Mouse (Mus musculus) kidney, postnatal 10 days (tissue): ENCODE measurements around the gene Tmprss2.
"Not testable (repeated sequence)": the region's sequence is repeated elsewhere in the genome, so short reads cannot be mapped to it uniquely, and the experiment has no call there.

Source experiments
- DNase-seq: peaks from one replicate; pipeline ENCODE4 v3.0.0; 2021; ENCODE audit warnings: mixed read lengths

Tmprss2 gene

DNA sequence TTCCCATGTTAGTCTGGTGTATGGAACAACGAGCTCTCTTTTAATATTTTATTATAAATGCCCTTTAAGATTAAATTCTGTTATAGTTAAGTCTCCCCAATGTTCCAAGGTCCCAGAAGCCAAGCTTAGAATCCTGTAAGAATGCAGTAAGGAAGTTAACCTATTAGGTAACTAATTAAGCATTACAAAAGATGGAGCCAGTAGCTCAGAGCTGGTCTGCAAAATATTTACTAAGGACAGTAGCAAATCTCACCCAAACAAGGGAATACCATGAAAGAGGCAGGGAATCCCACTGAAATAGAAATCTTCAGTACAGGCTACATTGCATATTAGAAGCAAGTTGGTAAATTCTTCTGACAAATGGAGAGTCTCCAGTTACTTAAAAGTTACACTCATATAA lies 28.1 kb downstream of the Tmprss2 start:
- not testable (repeated sequence) for DNase-seq

- DNase-seq, result no peak
Observed at GRCm38 (mm10) chr16:97569426-97569825, 41.6 kb downstream of the Tmprss2 start.

DNA sequence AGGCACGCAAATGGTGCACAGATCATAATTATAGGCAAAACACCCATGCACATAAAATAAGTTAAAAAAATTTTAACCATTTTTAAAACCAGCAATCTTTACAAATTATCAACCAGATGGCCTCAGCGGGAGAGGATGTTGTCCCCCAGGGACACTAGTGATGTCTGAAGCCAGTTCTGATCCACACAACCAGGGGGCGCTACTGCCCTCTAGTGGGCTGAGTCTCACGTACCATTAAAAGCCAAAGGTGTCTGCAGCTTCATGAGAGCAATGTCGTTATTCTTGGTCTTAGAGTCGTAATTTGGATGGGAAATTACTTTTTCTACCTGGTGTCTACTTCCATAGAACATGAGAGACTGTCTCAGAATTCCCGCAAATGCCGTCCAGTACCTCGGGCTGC lies 42.3 kb downstream of the Tmprss2 start:
- peak; percentile 79 for DNase-seq

DNA sequence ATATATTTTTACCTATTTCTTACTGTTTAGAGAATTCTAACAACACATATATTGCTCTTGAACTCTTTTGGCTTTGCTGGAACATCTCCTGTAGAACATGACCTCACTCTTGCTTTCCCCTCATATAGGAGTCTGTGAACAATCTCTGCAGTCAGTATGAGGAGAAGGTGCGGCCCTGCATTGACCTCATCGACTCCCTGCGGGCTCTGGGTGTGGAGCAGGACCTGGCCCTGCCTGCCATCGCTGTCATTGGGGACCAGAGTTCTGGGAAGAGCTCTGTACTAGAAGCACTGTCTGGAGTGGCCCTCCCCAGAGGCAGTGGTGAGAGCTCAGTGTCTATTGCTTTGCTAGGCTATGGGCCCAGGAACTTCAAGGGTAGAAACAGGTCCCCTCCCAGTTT lies 66.7 kb downstream of the Tmprss2 start:
- DNase-seq, result no peak

DNA sequence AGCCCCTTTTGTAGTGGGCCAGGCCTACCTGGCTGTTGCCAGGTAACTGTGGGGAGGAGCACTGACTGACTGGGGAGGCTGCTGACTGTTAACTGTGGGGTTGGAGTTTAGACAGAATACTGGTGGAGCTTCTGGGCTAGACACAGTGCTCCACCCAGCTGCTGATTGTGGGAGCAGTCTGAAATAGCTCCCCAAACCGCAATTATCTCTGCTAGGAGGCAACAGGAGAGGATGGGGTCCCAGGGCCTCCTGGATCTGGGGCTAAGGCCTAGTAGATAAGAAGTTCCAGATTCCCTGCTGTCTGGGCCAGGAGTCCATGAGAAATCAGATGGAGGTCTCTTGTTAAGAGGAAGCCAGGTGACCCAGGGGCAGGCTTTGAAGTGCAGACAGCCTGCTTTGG lies 74.1 kb downstream of the Tmprss2 start:
- no peak for DNase-seq

GRCm38 (mm10) chr16:97535808-97536413 lies 75.1 kb downstream of the Tmprss2 start:
- peak; percentile 76 for DNase-seq

DNA sequence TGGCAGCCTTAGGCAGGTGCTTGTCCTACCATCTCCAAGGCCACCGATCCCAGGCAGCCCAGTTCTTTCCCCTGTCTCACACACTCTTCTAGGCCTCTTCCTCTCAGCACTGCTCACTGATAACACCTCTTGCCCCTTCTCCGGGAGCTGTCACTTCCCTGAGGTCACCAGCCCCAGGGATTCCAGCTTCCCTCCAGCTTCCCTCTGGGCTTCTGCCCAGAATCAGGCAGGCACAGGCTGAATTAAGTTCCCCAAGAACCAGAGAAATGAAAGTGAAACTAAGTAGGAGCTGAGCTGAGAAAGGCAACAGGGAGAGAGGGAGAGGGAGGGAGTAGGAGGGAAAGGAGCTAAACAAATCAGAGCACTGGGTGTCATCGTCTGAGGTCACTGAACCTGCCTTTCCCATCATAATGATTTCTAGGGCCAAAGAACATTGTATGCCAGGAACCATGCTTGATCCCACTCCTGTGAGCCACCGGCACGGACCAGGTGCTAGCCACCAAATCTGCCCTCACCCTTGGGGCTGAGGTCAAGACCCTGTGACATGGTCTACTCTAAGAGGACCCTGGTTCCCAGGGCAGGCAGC lies 76.0 kb downstream of the Tmprss2 start:
- DNase-seq, result peak; percentile 65

GRCm38 (mm10) chr16:97534448-97534847 lies 76.5 kb downstream of the Tmprss2 start:
- peak; percentile 31 for DNase-seq

DNA sequence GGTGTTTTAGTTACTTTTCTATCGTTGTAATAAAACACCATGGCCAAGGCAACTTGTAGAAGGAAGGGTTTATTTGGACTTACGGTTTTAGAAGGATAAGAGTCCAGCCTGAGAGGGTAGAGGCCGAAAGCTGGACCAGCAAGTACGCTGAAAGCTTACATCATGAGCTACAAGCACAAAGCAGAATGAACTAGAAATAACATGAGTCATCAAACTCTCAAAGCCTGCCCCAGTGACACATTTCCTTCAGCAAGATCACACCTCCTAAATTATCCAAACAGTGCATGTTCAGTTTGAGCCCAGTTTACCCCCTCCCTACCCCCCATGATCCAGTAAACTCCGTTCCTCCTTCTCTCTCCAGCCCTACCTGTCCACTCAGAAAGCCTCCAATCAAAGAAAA lies 77.2 kb downstream of the Tmprss2 start:
- no peak for DNase-seq

DNA sequence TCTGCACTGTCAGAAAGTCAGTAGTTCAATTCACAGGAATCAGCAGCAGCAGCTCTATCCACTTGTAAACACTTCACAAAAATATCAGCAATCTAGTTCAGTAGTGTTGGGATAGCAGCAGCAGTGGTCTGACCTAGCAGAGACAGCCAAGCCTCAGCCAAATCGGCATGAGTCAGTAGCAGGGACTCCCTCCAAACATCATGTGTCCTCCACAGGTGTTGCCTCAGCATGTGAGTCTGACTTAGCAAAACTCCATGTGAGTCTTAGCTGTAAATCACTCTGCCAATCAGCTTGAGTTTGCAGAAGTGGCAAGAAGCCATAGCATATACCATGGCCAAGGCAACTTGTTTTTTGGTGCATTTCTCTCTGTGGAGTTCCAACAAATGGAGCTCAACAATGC lies 77.9 kb downstream of the Tmprss2 start:
- no peak for DNase-seq

- no peak for DNase-seq
Observed at GRCm38 (mm10) chr16:97529241-97529640, 81.8 kb downstream of the Tmprss2 start.

DNA sequence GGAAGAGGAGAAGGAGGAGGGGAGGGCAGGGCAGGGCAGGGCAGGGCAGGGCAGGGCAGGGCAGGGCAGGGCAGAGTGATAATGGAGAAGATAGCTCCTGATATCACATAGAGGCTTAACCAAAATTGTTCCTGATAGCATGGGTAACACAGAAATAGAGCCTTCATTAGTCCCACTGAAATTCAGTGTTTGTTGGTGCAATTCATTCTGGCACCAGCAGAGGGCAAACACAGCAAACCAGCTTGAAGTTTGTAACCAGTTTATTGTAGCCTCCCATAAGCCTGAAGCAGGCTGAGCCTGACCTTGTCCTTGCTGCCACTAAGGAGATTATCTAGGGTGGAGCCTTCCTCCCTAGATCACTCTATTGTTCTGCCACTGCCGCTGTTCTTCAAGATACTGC lies 88.0 kb downstream of the Tmprss2 start:
- DNase-seq, result peak; percentile 75

DNA sequence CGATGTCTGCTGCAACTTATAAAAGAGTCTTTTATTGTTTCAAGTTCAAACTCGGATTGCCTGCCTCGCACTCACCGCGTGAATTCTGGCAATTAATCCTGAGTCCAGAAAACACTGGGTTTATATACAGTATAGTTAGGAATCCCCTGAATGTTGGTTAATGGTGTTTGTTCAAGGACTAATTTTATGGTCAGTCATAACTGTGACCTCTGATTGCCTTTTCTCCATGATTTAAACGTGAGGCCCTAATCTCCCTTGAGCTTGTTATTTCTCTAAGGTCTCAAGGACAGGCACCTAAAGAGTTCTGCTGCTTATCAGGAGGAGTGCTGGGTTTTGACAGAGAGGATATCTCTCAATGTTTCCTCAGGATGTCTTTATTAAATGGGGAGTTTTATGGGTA lies 89.0 kb downstream of the Tmprss2 start:
- DNase-seq, result no peak

DNA sequence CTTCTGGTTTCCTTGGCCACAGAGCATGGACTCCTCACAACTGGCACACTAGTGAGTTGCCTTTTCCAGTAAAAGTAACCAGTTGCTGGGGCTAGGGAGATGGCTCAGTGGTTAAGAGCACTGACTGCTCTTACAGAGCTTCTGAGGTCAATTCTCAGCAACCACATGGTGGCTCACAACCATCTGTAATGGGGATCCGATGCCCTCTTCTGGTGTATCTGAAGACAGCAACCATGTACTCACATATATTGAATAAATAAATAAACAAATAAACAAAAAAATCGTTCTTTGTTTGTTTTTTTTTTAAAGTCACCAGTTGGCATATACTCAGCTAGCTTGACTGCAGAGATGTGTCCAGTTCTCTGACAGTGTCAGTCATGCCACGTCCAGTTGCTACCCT lies 94.7 kb downstream of the Tmprss2 start:
- DNase-seq, result no peak
